Mouse (Mus musculus): Measurements from ENCODE around the gene Gimap4. TPM values are rescaled to one million over a fixed set of nuclear protein-coding genes. Genes with fewer than 3 reads are reported as not detected.
A peak's percentile ranks its signal among the peaks of the same experiment; 100 is the strongest.
"Not testable (repeated sequence)": the region's sequence is repeated elsewhere in the genome, so short reads cannot be mapped to it uniquely, and the experiment has no call there.

The Gimap4 gene
- polyA plus RNA-seq, 1 experiment = 0.68 TPM

GRCm38 (mm10) chr6:48675931-48676859 is 8.2 kb upstream of the Gimap4 start, which contains the start of gene Gimap9:
Gene Gimap9, plus strand, starts transcription at chr6:48676129.
- no peak for DNase-seq (ENCODE audit: extremely low spot score in 1 of 2, low spot score in 1 of 2)

- DNase-seq (ENCODE audit: extremely low spot score in 1 of 2, low spot score in 1 of 2) = no peak
Observed at GRCm38 (mm10) chr6:48676860-48677415, 7.4 kb upstream of the Gimap4 start.

GRCm38 (mm10) chr6:48677492-48678345 is 6.6 kb upstream of the Gimap4 start:
- DNase-seq (ENCODE audit: extremely low spot score in 1 of 2, low spot score in 1 of 2) = no peak

GRCm38 (mm10) chr6:48678391-48678790 is 6.0 kb upstream of the Gimap4 start:
- no peak for DNase-seq (ENCODE audit: extremely low spot score in 1 of 2, low spot score in 1 of 2)

GRCm38 (mm10) chr6:48679701-48680100 is 4.6 kb upstream of the Gimap4 start:
- no peak for DNase-seq (ENCODE audit: extremely low spot score in 1 of 2, low spot score in 1 of 2)

- DNase-seq (ENCODE audit: extremely low spot score in 1 of 2, low spot score in 1 of 2) = no peak
Observed at GRCm38 (mm10) chr6:48680421-48680820, 3.9 kb upstream of the Gimap4 start.

- no peak for DNase-seq (ENCODE audit: extremely low spot score in 1 of 2, low spot score in 1 of 2)
Observed at GRCm38 (mm10) chr6:48681472-48682090, 2.8 kb upstream of the Gimap4 start.

- peak; percentile 10 to 53 for DNase-seq (ENCODE audit: extremely low spot score in 1 of 2, low spot score in 1 of 2)
Observed at GRCm38 (mm10) chr6:48682271-48682670, 2.1 kb upstream of the Gimap4 start.

GRCm38 (mm10) chr6:48683263-48683821 is 1.0 kb upstream of the Gimap4 start:
- DNase-seq (ENCODE audit: extremely low spot score in 1 of 2, low spot score in 1 of 2) = not testable (repeated sequence)

- no peak for DNase-seq (ENCODE audit: extremely low spot score in 1 of 2, low spot score in 1 of 2)
Observed at GRCm38 (mm10) chr6:48684806-48685205, 457 bp downstream of the Gimap4 start.

GRCm38 (mm10) chr6:48685251-48685650 is 902 bp downstream of the Gimap4 start:
- no peak for DNase-seq (ENCODE audit: extremely low spot score in 1 of 2, low spot score in 1 of 2)

- peak in 1 of 2 experiments; percentile 14 for DNase-seq (ENCODE audit: extremely low spot score in 1 of 2, low spot score in 1 of 2)
Observed at GRCm38 (mm10) chr6:48685694-48686665, 1.6 kb downstream of the Gimap4 start.

- no peak for DNase-seq (ENCODE audit: extremely low spot score in 1 of 2, low spot score in 1 of 2)
Observed at GRCm38 (mm10) chr6:48687077-48687476, 2.7 kb downstream of the Gimap4 start.

- DNase-seq (ENCODE audit: extremely low spot score in 1 of 2, low spot score in 1 of 2) = no peak
Observed at GRCm38 (mm10) chr6:48689320-48689719, 5.0 kb downstream of the Gimap4 start.

- no peak for DNase-seq (ENCODE audit: extremely low spot score in 1 of 2, low spot score in 1 of 2)
Observed at GRCm38 (mm10) chr6:48692962-48693361, 8.6 kb downstream of the Gimap4 start.

- DNase-seq (ENCODE audit: extremely low spot score in 1 of 2, low spot score in 1 of 2) = no peak
Observed at GRCm38 (mm10) chr6:48696830-48697554, 12.6 kb downstream of the Gimap4 start.

GRCm38 (mm10) chr6:48697555-48697930 is 13.2 kb downstream of the Gimap4 start:
- no peak for DNase-seq (ENCODE audit: extremely low spot score in 1 of 2, low spot score in 1 of 2)

- no peak for DNase-seq (ENCODE audit: extremely low spot score in 1 of 2, low spot score in 1 of 2)
Observed at GRCm38 (mm10) chr6:48698066-48698856, 13.9 kb downstream of the Gimap4 start.

Measured in frontal cortex, adult 2 months (tissue).